Mouse (Mus musculus) thymus, postnatal 10 days (tissue): ENCODE data around the gene Commd4.
"Not testable (repeated sequence)": the region's sequence is repeated elsewhere in the genome, so short reads cannot be mapped to it uniquely, and the experiment has no call there.

ENCODE experiments used
- DNase-seq, 2 experiments: peaks; one replicate each; pipeline ENCODE4 v3.0.0; 2021; ENCODE audit warnings: low spot score in 2 of 2

The Commd4 gene

GRCm38 (mm10) chr9:57158013-57158470 lies at the start of gene Commd4:
Gene Commd4 (minus strand): TSS chr9:57158331.
- DNase-seq, result peak; percentile 79 to 85

- no peak for DNase-seq
These were observed 48.8 kb upstream of the Commd4 start for GRCm38 (mm10) chr9:57206896-57207295.

GRCm38 (mm10) chr9:57203571-57203970 lies 45.4 kb upstream of the Commd4 start:
- not testable (repeated sequence) for DNase-seq

- no peak for DNase-seq
These were observed 44.9 kb upstream of the Commd4 start for GRCm38 (mm10) chr9:57202981-57203380.

- DNase-seq, result no peak
These were observed 39.3 kb upstream of the Commd4 start for GRCm38 (mm10) chr9:57197414-57197813.

GRCm38 (mm10) chr9:57196708-57197107 lies 38.6 kb upstream of the Commd4 start:
- no peak for DNase-seq

- no peak for DNase-seq
These were observed 10.3 kb upstream of the Commd4 start for GRCm38 (mm10) chr9:57168411-57168810.

- DNase-seq, result no peak
These were observed 8.0 kb upstream of the Commd4 start for GRCm38 (mm10) chr9:57166173-57166572.

GRCm38 (mm10) chr9:57163137-57163536 lies 5.0 kb upstream of the Commd4 start:
- no peak for DNase-seq

GRCm38 (mm10) chr9:57162496-57162895 lies 4.4 kb upstream of the Commd4 start:
- no peak for DNase-seq

- no peak for DNase-seq
These were observed 375 bp upstream of the Commd4 start for GRCm38 (mm10) chr9:57158506-57158905.

- peak in 1 of 2 experiments; percentile 42 for DNase-seq
These were observed 632 bp downstream of the Commd4 start for GRCm38 (mm10) chr9:57157499-57157898.

- no peak for DNase-seq
These were observed 1.3 kb downstream of the Commd4 start for GRCm38 (mm10) chr9:57156823-57157222.

GRCm38 (mm10) chr9:57156383-57156782 lies 1.7 kb downstream of the Commd4 start:
- DNase-seq, result no peak

- no peak for DNase-seq
These were observed 5.8 kb downstream of the Commd4 start for GRCm38 (mm10) chr9:57152331-57152730.

- no peak for DNase-seq
These were observed 7.9 kb downstream of the Commd4 start for GRCm38 (mm10) chr9:57150192-57150591.

GRCm38 (mm10) chr9:57149021-57149420 lies 9.1 kb downstream of the Commd4 start:
- DNase-seq, result no peak

- peak; percentile 73 to 74 for DNase-seq
These were observed 9.8 kb downstream of the Commd4 start, which contains the start of gene Neil1 for GRCm38 (mm10) chr9:57148144-57148878. Gene Neil1 (minus strand): TSS chr9:57148305.

GRCm38 (mm10) chr9:57147205-57148143 lies 10.7 kb downstream of the Commd4 start:
- DNase-seq, result peak in 1 of 2 experiments; percentile 31

GRCm38 (mm10) chr9:57146451-57147066 lies 11.6 kb downstream of the Commd4 start:
- no peak for DNase-seq

- DNase-seq, result no peak
These were observed 13.3 kb downstream of the Commd4 start for GRCm38 (mm10) chr9:57144830-57145229.

GRCm38 (mm10) chr9:57143212-57143611 lies 14.9 kb downstream of the Commd4 start:
- no peak for DNase-seq
